Mouse (Mus musculus) myocyte (in vitro differentiated cells): Measurements from ENCODE around the gene Tekt2. TPM values are rescaled to one million over a fixed set of nuclear protein-coding genes. Genes with fewer than 3 reads are reported as not detected.
A peak's percentile ranks its signal among the peaks of the same experiment; 100 is the strongest.

Experiments
- H3K27me3 ChIP-seq: one replicate; pipeline ENCODE4 v1.6.1; 2011; ENCODE audit not compliant: control insufficient read depth, insufficient read depth, insufficient read length
- H3K36me3 ChIP-seq: one replicate; pipeline ENCODE4 v1.6.1; 2011; ENCODE audit not compliant: control insufficient read depth, insufficient read depth
- H3K4me2 ChIP-seq: one replicate; pipeline ENCODE4 v1.6.1; 2011; ENCODE audit warnings: low read depth, control low read depth
- H3K4me3 ChIP-seq: one replicate; pipeline ENCODE4 v1.5.1; 2011; ENCODE audit warnings: mild to moderate bottlenecking, control low read depth, moderate library complexity
- H3K79me2 ChIP-seq: one replicate; pipeline ENCODE4 v1.6.1; 2011; ENCODE audit not compliant: control insufficient read depth, insufficient read depth
- H3ac ChIP-seq: one replicate; pipeline ENCODE4 v1.6.1; 2011; ENCODE audit not compliant: control insufficient read depth, insufficient read length
- CEBPB ChIP-seq: IDR thresholded peaks from 2 replicates; pipeline ENCODE4 v1.6.1; 2011; ENCODE audit warnings: mild to moderate bottlenecking, moderate library complexity; ENCODE audit not compliant: poor library complexity, insufficient read depth, severe bottlenecking
- E2F4 ChIP-seq: IDR thresholded peaks from one replicate; pipeline ENCODE4 v1.6.1; 2011; ENCODE audit warnings: mild to moderate bottlenecking, control low read depth, moderate library complexity; ENCODE audit not compliant: insufficient read depth
- MAX ChIP-seq: IDR thresholded peaks from one replicate; pipeline ENCODE4 v1.6.1; 2011; ENCODE audit warnings: low read depth, mild to moderate bottlenecking, control low read depth
- MYOD1 ChIP-seq, 3 experiments: IDR thresholded peaks; one replicate each; pipeline ENCODE4 v1.6.1; 2011; ENCODE audit warnings: control low read depth in 2 of 3, low read depth in 2 of 3, mild to moderate bottlenecking in 2 of 3, moderate library complexity in 1 of 3; ENCODE audit not compliant: insufficient read length in 2 of 3, control insufficient read depth in 1 of 3
- MYOG ChIP-seq, 3 experiments: IDR thresholded peaks; one replicate each; pipeline ENCODE4 v1.6.1; 2011; ENCODE audit warnings: control low read depth in 2 of 3, low read depth in 2 of 3, mild to moderate bottlenecking in 2 of 3; ENCODE audit not compliant: insufficient read length in 2 of 3, control insufficient read depth in 1 of 3, insufficient read depth in 1 of 3
- POLR2A ChIP-seq: IDR thresholded peaks from one replicate; pipeline ENCODE4 v1.6.1; 2011; ENCODE audit warnings: low read depth, mild to moderate bottlenecking, control low read depth, moderate library complexity; ENCODE audit not compliant: insufficient read length
- POLR2AphosphoS2 ChIP-seq: IDR thresholded peaks from one replicate; pipeline ENCODE4 v1.6.1; 2011; ENCODE audit warnings: low read depth, control low read depth; ENCODE audit not compliant: insufficient read length
- REST ChIP-seq: IDR thresholded peaks from one replicate; pipeline ENCODE4 v1.6.1; 2011; ENCODE audit warnings: mild to moderate bottlenecking, control low read depth, moderate library complexity; ENCODE audit not compliant: insufficient read depth, insufficient read length
- SRF ChIP-seq: IDR thresholded peaks from one replicate; pipeline ENCODE4 v1.6.1; 2011; ENCODE audit warnings: low read depth; ENCODE audit not compliant: control insufficient read depth, insufficient read length
- TCF12 ChIP-seq: IDR thresholded peaks from one replicate; pipeline ENCODE4 v1.6.1; 2011; ENCODE audit warnings: mild to moderate bottlenecking, control low read depth; ENCODE audit not compliant: poor library complexity, insufficient read depth, severe bottlenecking
- TCF3 ChIP-seq: IDR thresholded peaks from one replicate; pipeline ENCODE4 v1.6.1; 2011; ENCODE audit warnings: low read depth, control low read depth; ENCODE audit not compliant: insufficient read length
- USF1 ChIP-seq: IDR thresholded peaks from one replicate; pipeline ENCODE4 v1.6.1; 2011; ENCODE audit warnings: low read depth, mild to moderate bottlenecking, control low read depth, moderate library complexity
- polyA plus RNA-seq: library from polyadenylated mRNA; unstranded; fragments of >200 nt; fragmentation: generic; extraction: Trizol; gene quantifications from one replicate; pipeline ENCODE4 v1.2.1, GENCODE M21; 2012; ENCODE audit warnings: missing spikeins

Tekt2 gene
- polyA plus RNA-seq, 1 experiment: 0.49 TPM

- no peak overlapping the region for H3K4me2 ChIP-seq
- no peaks in the 10 kb centered on the region for H3K36me3 ChIP-seq
- no peak overlapping the region for H3ac ChIP-seq
- H3K4me3 ChIP-seq: no peak overlapping the region
- peaks cover 13% of the 10 kb centered on the region for H3K79me2 ChIP-seq
- H3K27me3 ChIP-seq: no peaks in the 10 kb centered on the region
- no peak for TF ChIP-seq MYOD1 (IDR thresholded peaks at IDR 0.05; ENCODE audit: control insufficient read depth in 1 of 3, insufficient read length in 2 of 3, low read depth in 2 of 3)
- no peak for TF ChIP-seq E2F4
- no peak for TF ChIP-seq REST
- TF ChIP-seq POLR2AphosphoS2: no peak
- no peak for TF ChIP-seq USF1
- no peak for TF ChIP-seq TCF3
- TF ChIP-seq MYOG (IDR thresholded peaks at IDR 0.05; ENCODE audit: control insufficient read depth in 1 of 3, insufficient read depth in 1 of 3, insufficient read length in 2 of 3, low read depth in 2 of 3): no peak
- TF ChIP-seq TCF12: no peak
- TF ChIP-seq POLR2A: no peak
- no peak for TF ChIP-seq CEBPB
- TF ChIP-seq SRF: no peak
Observed at GRCm38 (mm10) chr4:126324861-126325260, 627 bp downstream of the Tekt2 start.

GRCm38 (mm10) chr4:126322646-126323045, 2.8 kb downstream of the Tekt2 start:
- Histone ChIP-seq H3K36me3 (no peaks in the 10 kb centered on the region), H3K4me2 (no peak overlapping the region), H3K4me3 (no peak overlapping the region), H3K79me2 (peaks cover 14% of the 10 kb centered on the region), H3ac (no peak overlapping the region), H3K27me3 (no peaks in the 10 kb centered on the region)
- TF ChIP-seq POLR2AphosphoS2: no peak
- TF ChIP-seq CEBPB: no peak
- no peak for TF ChIP-seq MYOD1 (IDR thresholded peaks at IDR 0.05; ENCODE audit: control insufficient read depth in 1 of 3, insufficient read length in 2 of 3, low read depth in 2 of 3)
- no peak for TF ChIP-seq TCF12
- no peak for TF ChIP-seq E2F4

- H3K79me2 ChIP-seq: peaks cover 14% of the 10 kb centered on the region
- H3K27me3 ChIP-seq: no peaks in the 10 kb centered on the region
- TF ChIP-seq TCF12: no peak
- no peak for TF ChIP-seq REST
- no peak for TF ChIP-seq POLR2AphosphoS2
- TF ChIP-seq MAX: no peak
- no peak for TF ChIP-seq MYOG (IDR thresholded peaks at IDR 0.05; ENCODE audit: control insufficient read depth in 1 of 3, insufficient read depth in 1 of 3, insufficient read length in 2 of 3, low read depth in 2 of 3)
- no peak for TF ChIP-seq MYOD1 (IDR thresholded peaks at IDR 0.05; ENCODE audit: control insufficient read depth in 1 of 3, insufficient read length in 2 of 3, low read depth in 2 of 3)
- no peak for TF ChIP-seq POLR2A
- no peak for TF ChIP-seq E2F4
- TF ChIP-seq TCF3: no peak
- no peak for TF ChIP-seq CEBPB
- no peak for TF ChIP-seq USF1
- TF ChIP-seq SRF: no peak
- no peaks in the 10 kb centered on the region for H3K36me3 ChIP-seq
- peak overlapping the region; percentile 70 for H3K4me3 ChIP-seq
- H3ac ChIP-seq: peak overlapping the region; percentile 79
- no peak overlapping the region for H3K4me2 ChIP-seq
Observed at GRCm38 (mm10) chr4:126321854-126322511, 3.5 kb downstream of the Tekt2 start.

- TF ChIP-seq REST: peak; percentile 33
- TF ChIP-seq USF1: no peak
- TF ChIP-seq POLR2AphosphoS2: peak; percentile 94
- peak in 2 of 3 experiments; percentile 28 to 54 for TF ChIP-seq MYOG (IDR thresholded peaks at IDR 0.05; ENCODE audit: control insufficient read depth in 1 of 3, insufficient read depth in 1 of 3, insufficient read length in 2 of 3, low read depth in 2 of 3)
- TF ChIP-seq TCF3: no peak
- TF ChIP-seq E2F4: peak; percentile 41
- TF ChIP-seq CEBPB: no peak
- no peak for TF ChIP-seq TCF12
- TF ChIP-seq MAX: no peak
- peak; percentile 92 for TF ChIP-seq POLR2A
- peak; percentile 65 for TF ChIP-seq SRF
- TF ChIP-seq MYOD1 (IDR thresholded peaks at IDR 0.05; ENCODE audit: control insufficient read depth in 1 of 3, insufficient read length in 2 of 3, low read depth in 2 of 3): peak in 1 of 3 experiments; percentile 30
Observed at GRCm38 (mm10) chr4:126321111-126321853, 4.2 kb downstream of the Tekt2 start, which contains the start of gene Adprhl2. TSS of gene Adprhl2 (minus strand) at chr4:126321703.

More at GRCm38 (mm10) chr4:126321111-126321853, 4.2 kb downstream of the Tekt2 start, which contains the start of gene Adprhl2:
- peaks cover 14% of the 10 kb centered on the region for H3K79me2 ChIP-seq
- H3K4me3 ChIP-seq: peak within 1 kb of the TSS; percentile 70
- H3ac ChIP-seq: peak within 1 kb of the TSS; percentile 79
- H3K4me2 ChIP-seq: peak within 1 kb of the TSS; percentile 91
- H3K36me3 ChIP-seq: no peaks in the 10 kb centered on the region
- no peaks in the 10 kb centered on the region for H3K27me3 ChIP-seq
